Mouse (Mus musculus): ENCODE measurements around the gene Fcer1g.

The Fcer1g gene

GRCm38 (mm10) chr1:171265971-171266744 is 32.0 kb upstream of the Fcer1g start:
- DNase-seq (ENCODE audit: low read depth), result no peak

GRCm38 (mm10) chr1:171263666-171264461 is 29.7 kb upstream of the Fcer1g start:
- no peak for DNase-seq (ENCODE audit: low read depth)

GRCm38 (mm10) chr1:171263185-171263611 is 29.0 kb upstream of the Fcer1g start:
- DNase-seq (ENCODE audit: low read depth), result no peak

- DNase-seq (ENCODE audit: low read depth), result no peak
These were observed 28.5 kb upstream of the Fcer1g start for GRCm38 (mm10) chr1:171262594-171263130.

GRCm38 (mm10) chr1:171260316-171260715 is 26.2 kb upstream of the Fcer1g start:
- no peak for DNase-seq (ENCODE audit: low read depth)

- no peak for DNase-seq (ENCODE audit: low read depth)
These were observed 24.8 kb upstream of the Fcer1g start for GRCm38 (mm10) chr1:171258921-171259320.

GRCm38 (mm10) chr1:171257781-171258180 is 23.6 kb upstream of the Fcer1g start:
- DNase-seq (ENCODE audit: low read depth), result no peak

GRCm38 (mm10) chr1:171256937-171257548 is 22.9 kb upstream of the Fcer1g start:
- peak; percentile 81 for DNase-seq (ENCODE audit: low read depth)

GRCm38 (mm10) chr1:171256095-171256818 is 22.1 kb upstream of the Fcer1g start:
- no peak for DNase-seq (ENCODE audit: low read depth)

- no peak for DNase-seq (ENCODE audit: low read depth)
These were observed 18.2 kb upstream of the Fcer1g start for GRCm38 (mm10) chr1:171252415-171252814.

GRCm38 (mm10) chr1:171251594-171252324 is 17.6 kb upstream of the Fcer1g start:
- DNase-seq (ENCODE audit: low read depth), result no peak

GRCm38 (mm10) chr1:171250680-171251593 is 16.8 kb upstream of the Fcer1g start, which contains the start of gene Ndufs2:
TSS of gene Ndufs2 (minus strand) at chr1:171251388.
- no peak for DNase-seq (ENCODE audit: low read depth)

GRCm38 (mm10) chr1:171249913-171250600 is 15.9 kb upstream of the Fcer1g start, which contains the start of gene Adamts4:
TSS of gene Adamts4 (plus strand) at chr1:171250421.
- DNase-seq (ENCODE audit: low read depth), result no peak

GRCm38 (mm10) chr1:171248386-171249226 is 14.4 kb upstream of the Fcer1g start:
- DNase-seq (ENCODE audit: low read depth), result no peak

- no peak for DNase-seq (ENCODE audit: low read depth)
These were observed 13.8 kb upstream of the Fcer1g start for GRCm38 (mm10) chr1:171247916-171248315.

- DNase-seq (ENCODE audit: low read depth), result no peak
These were observed 13.3 kb upstream of the Fcer1g start for GRCm38 (mm10) chr1:171247453-171247841.

GRCm38 (mm10) chr1:171246709-171247452 is 12.7 kb upstream of the Fcer1g start:
- peak; percentile 98 for DNase-seq (ENCODE audit: low read depth)

- no peak for DNase-seq (ENCODE audit: low read depth)
These were observed 11.2 kb upstream of the Fcer1g start for GRCm38 (mm10) chr1:171245353-171245752.
